Mouse (Mus musculus) brain, embryonic 14.5 days (tissue): ENCODE measurements around the gene Smap1. TPM values are rescaled to one million over a fixed set of nuclear protein-coding genes. Genes with fewer than 3 reads are reported as not detected.

Experiments used
- DNase-seq: peaks from one replicate; pipeline ENCODE4 v3.0.0-alpha.2; 2011; ENCODE audit warnings: low read depth
- CTCF ChIP-seq: fragments of 200-500 bp; IDR thresholded peaks from 2 replicates; pipeline ENCODE4 v1.5.1; 2012; ENCODE audit warnings: inconsistent platforms, mild to moderate bottlenecking, moderate library complexity, borderline replicate concordance; ENCODE audit not compliant: insufficient read depth, insufficient read length; ENCODE audit errors: extremely low read depth
- POLR2A ChIP-seq: fragments of 200-500 bp; IDR thresholded peaks from 2 replicates; pipeline ENCODE4 v1.6.1; 2012; ENCODE audit warnings: mild to moderate bottlenecking, inconsistent platforms, borderline replicate concordance; ENCODE audit not compliant: poor library complexity, insufficient read depth, insufficient read length, severe bottlenecking; ENCODE audit errors: extremely low read depth
- polyA plus RNA-seq: library from polyadenylated mRNA; depleted of rRNA; stranded (reverse); fragments of >200 nt; gene quantifications from 2 replicates; pipeline ENCODE4 v1.2.3, GENCODE M21; 2012

The Smap1 gene
- polyA plus RNA-seq, 1 experiment: 156 TPM

GRCm38 (mm10) chr1:23855623-23856022 is 66.5 kb downstream of the Smap1 start:
- no peak for TF ChIP-seq CTCF
- no peak for TF ChIP-seq POLR2A
- DNase-seq: no peak

- TF ChIP-seq POLR2A (no peak), CTCF (no peak)
- DNase-seq: peak; percentile 92
These were observed 76.0 kb downstream of the Smap1 start for GRCm38 (mm10) chr1:23846044-23846680.

GRCm38 (mm10) chr1:23845007-23845406 is 77.1 kb downstream of the Smap1 start:
- TF ChIP-seq POLR2A (no peak), CTCF (no peak)
- DNase-seq: no peak

- no peak for DNase-seq
- TF ChIP-seq CTCF (no peak), POLR2A (no peak)
These were observed 78.3 kb downstream of the Smap1 start for GRCm38 (mm10) chr1:23843790-23844189.

- no peak for TF ChIP-seq CTCF
- TF ChIP-seq POLR2A: no peak
- DNase-seq: no peak
These were observed 79.5 kb downstream of the Smap1 start for GRCm38 (mm10) chr1:23842629-23843028.

- TF ChIP-seq POLR2A: no peak
- TF ChIP-seq CTCF: no peak
- no peak for DNase-seq
These were observed 81.2 kb downstream of the Smap1 start for GRCm38 (mm10) chr1:23840924-23841323.

- TF ChIP-seq CTCF (no peak), POLR2A (no peak)
- no peak for DNase-seq
These were observed 85.5 kb downstream of the Smap1 start for GRCm38 (mm10) chr1:23836630-23837029.

GRCm38 (mm10) chr1:23834819-23835218 is 87.3 kb downstream of the Smap1 start:
- TF ChIP-seq POLR2A (no peak), CTCF (no peak)
- DNase-seq: peak; percentile 90

- TF ChIP-seq POLR2A (no peak), CTCF (no peak)
- peak; percentile 27 for DNase-seq
These were observed 87.9 kb downstream of the Smap1 start for GRCm38 (mm10) chr1:23834246-23834645.

GRCm38 (mm10) chr1:23826887-23827758 is 95.0 kb downstream of the Smap1 start:
- peak; percentile 80 for DNase-seq
- TF ChIP-seq CTCF: peak; percentile 66; the same call in 1 of the 2 replicates
- TF ChIP-seq POLR2A: no peak

- DNase-seq: no peak
- TF ChIP-seq POLR2A: no peak
- TF ChIP-seq CTCF: no peak
These were observed 100.5 kb downstream of the Smap1 start for GRCm38 (mm10) chr1:23821615-23822014.
